Mouse (Mus musculus) heart, postnatal 0 days (tissue): ENCODE measurements around the gene St6galnac4.

Experiments
- CTCF ChIP-seq: IDR thresholded peaks from 2 replicates; pipeline ENCODE4 v1.5.1; 2016; ENCODE audit warnings: antibody characterized with exemption, control low read depth, low read depth
- EP300 ChIP-seq: IDR thresholded peaks from 2 replicates; pipeline ENCODE4 v1.6.1; 2016; ENCODE audit warnings: antibody characterized with exemption, low read depth

DNA sequence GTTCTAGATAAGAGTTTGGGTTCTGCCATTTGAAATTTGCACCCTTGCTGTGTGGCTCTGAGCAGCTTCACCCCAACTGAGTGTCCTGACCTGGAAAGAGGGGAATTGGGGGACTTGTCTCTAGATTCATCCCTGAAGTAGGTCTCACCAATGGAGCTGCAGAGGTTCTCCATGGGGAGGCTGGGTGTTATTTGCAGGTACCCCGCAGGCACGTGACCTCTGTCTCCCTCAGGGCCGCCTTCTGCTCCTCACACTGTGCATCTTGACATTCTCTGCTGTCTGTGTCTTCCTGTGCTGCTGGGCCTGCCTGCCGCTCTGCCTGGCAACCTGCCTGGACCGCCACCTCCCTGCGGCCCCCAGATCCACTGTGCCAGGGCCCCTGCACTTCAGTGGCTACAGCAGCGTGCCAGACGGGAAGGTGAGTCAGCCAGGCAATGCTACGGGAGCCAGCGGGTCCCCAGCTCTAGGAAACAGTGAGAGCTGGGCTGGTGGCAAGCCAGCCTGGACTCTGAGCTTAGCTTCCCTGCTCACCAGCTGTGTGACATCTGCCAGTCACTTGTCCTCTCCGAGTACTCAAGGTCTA is 2.4 kb downstream of the St6galnac4 start:
- no peak for TF ChIP-seq CTCF
- TF ChIP-seq EP300 = no peak
